Mouse (Mus musculus) kidney, postnatal 4 days (tissue): ENCODE results near the gene Mtmr4.

Source experiments
- DNase-seq, 2 experiments: peaks; one replicate each; pipeline ENCODE4 v3.0.0; 2021; ENCODE audit warnings: mixed read lengths in 2 of 2

Gene Mtmr4

DNA sequence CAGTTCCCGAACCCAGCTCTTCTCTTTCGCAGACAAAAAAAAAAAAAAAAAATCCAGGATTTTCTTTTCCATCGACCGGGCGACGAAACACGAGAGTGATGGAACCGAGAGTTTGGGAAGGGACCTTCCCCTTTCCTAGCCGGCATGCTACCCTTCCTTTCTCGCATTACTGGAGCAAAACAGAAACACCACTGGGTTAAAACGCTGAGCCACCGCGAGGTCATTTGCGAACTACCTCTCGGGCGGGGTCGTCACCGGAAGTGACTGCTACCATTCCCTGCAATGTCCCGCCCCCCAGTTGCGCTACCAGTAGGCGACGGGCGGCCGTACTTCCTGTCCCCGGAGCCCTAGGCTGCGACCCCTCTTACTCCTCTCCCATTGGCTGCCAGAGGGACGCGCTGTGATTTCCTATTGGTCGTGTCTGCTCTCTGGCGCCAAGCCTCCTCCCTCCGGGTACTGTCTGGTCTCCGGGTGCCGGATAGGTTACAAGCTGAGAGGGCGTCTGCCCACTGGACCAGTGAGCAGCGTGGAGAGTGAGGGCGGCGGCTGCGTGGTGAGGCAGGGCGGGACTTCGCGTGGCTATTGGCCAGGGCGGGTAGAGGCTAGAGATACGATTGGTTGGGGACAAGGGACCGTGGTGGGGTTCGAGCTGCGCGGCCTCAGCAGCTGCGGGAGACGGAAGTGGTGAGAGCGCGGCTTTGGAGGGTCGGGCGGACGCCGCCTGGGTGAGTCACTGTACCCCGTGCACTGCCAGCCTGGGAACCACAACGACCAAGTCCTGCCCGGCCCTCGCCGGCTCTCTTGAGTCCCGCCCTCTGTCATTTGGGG, at the start of gene Mtmr4:
Gene Mtmr4 (plus strand): TSS at position 637 of the 828 bp plus-strand sequence.
- peak; percentile 98 to 99 for DNase-seq

GRCm38 (mm10) chr11:87542285-87542684, 49.7 kb upstream of the Mtmr4 start:
- peak; percentile 7 to 16 for DNase-seq

GRCm38 (mm10) chr11:87542906-87543305, 49.1 kb upstream of the Mtmr4 start:
- DNase-seq, result no peak

- DNase-seq, result no peak
Measured at GRCm38 (mm10) chr11:87553342-87553741, 38.6 kb upstream of the Mtmr4 start.

GRCm38 (mm10) chr11:87554386-87554785, 37.6 kb upstream of the Mtmr4 start:
- no peak for DNase-seq

DNA sequence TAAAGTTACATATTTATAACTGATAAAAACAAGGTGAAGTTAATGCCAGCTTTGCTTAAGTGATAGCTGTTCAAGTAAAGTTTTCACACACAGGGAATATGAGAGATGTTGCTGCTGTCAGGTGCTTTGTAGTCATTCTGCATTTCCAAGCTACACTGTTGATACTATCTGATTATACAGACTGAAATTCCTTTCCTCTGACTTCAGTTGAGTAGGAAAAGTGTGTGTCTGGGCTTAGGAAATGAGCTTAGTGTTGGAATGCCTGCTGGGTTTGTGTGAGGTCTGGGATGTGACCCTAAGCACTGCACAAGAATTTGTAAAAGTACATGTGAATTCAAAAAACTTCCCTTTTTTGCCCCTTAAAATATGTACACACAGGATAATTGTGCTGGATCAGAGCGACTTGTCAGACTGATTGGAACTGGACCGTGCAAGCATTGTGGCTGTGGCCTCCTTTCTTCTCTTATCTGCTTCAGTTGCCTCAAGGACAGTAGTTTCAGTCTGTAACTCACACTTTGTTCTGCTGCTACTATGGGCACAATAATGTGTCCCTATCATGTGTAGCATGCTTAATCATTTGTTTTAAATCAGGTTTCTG, 36.8 kb upstream of the Mtmr4 start:
- DNase-seq, result no peak

GRCm38 (mm10) chr11:87561208-87561607, 30.8 kb upstream of the Mtmr4 start:
- DNase-seq, result no peak

DNA sequence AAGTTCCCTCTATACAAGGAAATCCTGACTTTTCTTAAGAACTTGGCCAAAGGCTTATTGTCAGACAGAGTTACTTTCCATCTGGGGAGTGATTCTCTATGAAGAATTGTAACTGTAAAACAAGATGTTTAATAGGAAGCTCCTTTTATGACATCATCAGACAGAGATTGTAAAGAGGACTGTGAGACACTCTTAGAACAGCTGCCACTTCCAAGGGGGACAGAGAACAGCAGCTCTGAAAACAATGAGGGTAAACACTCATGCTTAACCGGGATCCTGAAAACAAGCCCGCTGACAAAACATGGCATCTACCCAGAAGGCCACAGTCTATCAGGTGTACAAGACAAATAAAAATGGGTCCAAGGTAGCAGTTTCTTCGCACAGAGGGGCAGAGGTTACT, 25.5 kb upstream of the Mtmr4 start, which contains the start of gene Gm11492:
Gene Gm11492 (plus strand): TSS at position 153 of the 400 bp plus-strand sequence.
- DNase-seq, result no peak

DNA sequence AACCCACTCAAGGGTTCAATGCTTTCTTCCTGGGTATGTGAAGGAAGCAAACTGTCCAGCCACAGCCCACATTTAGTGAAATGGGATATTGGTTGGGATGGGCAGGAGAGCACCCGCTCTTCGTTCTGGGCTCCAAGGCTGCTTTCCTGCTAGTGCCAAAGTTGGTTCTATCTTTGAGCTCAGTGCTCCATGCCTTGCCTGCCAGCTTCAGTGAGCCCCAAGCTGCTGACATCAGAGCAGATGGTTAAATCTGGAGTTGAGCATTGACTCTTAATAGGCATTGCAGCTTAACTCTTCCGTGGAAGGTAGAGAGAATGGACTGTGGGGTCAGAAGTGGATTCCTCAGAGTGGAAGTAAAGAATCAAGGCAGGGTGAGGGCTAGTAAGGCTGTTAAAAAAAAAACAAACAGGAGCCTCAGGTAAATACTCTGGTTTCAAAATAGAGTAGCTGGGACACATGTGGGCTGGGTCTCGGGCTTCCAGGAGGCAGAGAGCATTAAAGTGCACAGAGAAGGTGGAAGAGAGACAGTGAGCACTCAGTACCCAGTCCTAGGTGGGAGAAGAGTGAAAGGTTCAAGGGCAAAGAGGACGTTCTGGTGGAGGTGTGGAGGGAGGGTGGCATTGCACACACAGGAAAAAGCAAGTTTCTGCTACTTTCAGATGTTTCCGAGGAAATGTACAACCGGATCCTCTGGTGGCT, 23.6 kb upstream of the Mtmr4 start, which contains the start of gene Sept4:
Gene Sept4 (plus strand): TSS at position 649 of the 699 bp plus-strand sequence.
- DNase-seq, result no peak

DNA sequence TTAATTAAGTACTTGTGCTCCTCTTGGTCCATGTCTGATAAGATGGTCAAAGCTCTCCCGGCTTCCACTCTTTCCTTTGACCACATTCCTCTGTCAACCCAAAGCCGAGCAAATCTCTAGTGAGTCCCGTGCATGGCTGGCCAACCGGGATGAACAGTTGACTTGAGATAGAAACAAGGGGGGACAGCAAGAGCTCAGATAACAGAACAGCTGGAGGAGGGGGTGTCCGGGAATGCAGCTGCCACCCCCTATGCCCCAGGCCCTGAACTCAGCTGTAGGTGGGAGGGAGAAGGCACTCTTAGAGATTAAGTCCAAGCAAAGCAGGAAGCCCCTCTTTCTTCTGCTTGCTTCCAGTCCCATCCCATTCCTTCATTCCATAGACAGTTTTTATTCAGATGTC, 21.2 kb upstream of the Mtmr4 start:
- DNase-seq, result peak in 1 of 2 experiments; percentile 16

DNA sequence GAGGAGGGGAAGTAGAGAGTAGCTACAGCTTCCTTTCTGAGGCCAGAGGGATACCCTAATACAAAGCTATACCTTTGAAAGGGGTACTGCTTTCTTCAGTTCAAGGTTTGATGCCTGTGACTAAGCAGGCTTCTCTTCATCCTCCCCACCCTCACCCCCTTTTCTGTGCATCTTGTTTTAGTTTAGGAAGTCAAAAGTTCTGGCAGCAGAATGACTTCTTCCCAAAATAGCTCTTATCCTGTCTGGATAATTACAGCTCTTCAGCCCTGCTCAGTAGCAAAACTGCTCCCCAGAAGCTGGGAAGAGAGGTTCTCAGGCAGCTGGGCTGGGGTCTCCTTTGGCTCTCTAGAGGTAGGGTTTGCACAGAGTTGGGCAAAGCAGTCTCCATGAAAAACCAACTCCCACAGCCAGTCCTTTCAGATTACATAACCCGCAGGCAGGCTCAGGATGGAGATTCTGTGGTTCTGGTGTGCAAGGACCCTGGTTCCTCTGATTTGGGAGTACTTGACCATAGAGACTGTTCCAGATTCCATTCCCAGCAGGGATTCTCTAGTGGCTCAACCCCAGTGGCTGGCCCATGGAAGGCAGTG, 20.5 kb upstream of the Mtmr4 start:
- DNase-seq, result no peak

DNA sequence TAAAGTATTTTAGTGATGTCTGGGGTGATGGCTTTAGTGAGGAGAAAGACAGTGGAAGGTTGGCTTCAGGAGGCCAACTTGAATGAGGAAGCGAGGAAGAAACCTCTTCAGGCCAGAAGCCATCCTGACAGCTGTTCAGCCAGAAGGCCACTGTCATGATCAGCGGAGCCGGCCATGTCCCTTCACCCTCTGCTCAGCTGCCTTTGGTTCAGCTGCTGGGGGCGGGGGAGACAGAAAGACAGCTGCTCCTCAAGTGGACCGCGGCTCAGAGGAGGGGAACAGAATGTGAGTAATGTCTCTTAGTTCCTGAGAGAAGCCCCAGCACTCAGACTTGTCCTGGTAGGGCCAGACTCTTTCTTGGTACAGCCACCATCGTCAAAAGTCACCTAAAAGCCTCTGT, 18.2 kb upstream of the Mtmr4 start:
- DNase-seq, result peak in 1 of 2 experiments; percentile 45

DNA sequence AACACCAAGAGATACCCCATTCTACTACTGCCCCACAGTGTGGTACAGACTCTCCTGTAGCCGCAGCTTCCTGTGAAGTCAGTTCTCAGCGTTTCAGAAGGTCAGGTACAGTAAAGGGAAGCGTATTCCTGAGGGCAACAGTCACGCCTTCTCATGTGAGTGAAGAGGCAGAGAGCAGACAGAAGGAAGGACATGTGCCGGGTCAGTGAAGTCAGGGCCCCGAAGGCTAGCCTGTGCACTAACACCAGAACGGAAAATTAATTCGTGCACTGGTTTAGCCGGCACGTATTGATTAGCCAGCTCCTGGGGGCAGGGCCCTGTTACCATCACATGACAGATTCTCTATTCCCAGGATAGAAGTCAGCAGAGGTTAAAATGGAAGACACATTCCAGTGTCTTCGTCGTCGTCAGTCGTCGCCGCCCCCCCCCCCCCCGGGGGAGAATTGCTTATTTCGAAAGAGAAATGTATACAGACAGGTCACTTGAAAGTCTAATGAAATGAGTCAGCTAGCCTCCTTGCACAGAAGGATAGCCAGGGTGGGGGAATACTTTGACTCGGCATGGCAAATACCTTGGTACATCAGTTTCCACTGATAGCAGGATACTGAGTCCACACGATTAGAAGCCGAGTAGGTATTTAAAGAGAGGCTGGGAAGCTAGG, 17.3 kb upstream of the Mtmr4 start:
- no peak for DNase-seq

GRCm38 (mm10) chr11:87577601-87578248, 14.2 kb upstream of the Mtmr4 start:
- DNase-seq, result peak; percentile 58 to 73

GRCm38 (mm10) chr11:87578249-87578962, 13.6 kb upstream of the Mtmr4 start:
- peak; percentile 83 to 89 for DNase-seq

DNA sequence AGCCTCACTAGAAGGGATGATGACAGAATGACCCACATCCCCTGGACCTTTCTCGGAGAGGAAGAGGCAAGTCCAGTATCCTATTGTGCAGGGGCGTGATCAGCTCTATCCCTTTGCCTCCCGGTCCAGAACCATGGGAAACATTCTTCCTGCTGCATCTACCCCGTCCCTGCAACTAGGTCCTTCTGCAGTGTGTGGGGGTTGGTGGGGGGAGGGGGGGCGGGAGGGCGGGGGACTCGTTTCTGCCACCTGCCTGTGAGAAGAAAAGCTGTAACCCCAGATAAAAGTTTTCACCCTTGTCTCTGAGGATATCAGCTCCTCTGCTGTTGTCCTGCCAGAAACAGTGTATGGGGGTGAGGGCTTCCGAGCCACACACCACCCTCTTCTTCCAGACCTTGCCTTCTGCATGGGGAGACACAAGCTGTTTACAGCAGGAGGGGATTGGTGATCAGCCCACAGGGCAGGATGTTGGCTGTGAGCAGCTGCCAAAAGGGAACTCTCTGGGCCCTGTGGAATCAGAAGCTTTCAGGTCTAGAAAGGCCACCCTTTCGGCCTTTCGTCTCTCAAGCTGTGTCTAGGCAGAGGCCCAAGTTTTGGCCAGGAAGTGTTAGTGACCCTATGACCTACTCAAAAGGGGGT, 12.9 kb upstream of the Mtmr4 start:
- peak; percentile 37 to 45 for DNase-seq

DNA sequence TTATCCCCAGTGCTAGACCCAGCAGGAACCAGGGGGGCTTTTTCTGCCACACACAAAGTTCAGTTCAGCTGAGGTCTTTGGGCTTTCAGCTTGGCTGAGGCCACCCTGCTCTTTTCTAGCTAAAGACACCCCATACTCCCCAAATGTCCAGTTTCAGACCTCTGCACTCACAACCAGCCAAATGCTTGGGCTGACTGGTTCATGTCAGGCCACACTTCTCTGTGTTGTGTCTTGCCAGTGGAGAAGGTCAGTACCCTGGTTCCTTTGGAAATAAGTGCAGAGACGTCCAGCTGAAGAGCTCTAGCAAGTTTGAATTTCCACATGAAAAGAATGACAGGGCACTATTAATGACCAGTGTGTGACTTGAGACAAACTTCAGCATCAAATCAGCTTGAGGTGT, 12.2 kb upstream of the Mtmr4 start:
- DNase-seq, result no peak

- DNase-seq, result peak in 1 of 2 experiments; percentile 11
Measured at GRCm38 (mm10) chr11:87580543-87581085, 11.3 kb upstream of the Mtmr4 start.

DNA sequence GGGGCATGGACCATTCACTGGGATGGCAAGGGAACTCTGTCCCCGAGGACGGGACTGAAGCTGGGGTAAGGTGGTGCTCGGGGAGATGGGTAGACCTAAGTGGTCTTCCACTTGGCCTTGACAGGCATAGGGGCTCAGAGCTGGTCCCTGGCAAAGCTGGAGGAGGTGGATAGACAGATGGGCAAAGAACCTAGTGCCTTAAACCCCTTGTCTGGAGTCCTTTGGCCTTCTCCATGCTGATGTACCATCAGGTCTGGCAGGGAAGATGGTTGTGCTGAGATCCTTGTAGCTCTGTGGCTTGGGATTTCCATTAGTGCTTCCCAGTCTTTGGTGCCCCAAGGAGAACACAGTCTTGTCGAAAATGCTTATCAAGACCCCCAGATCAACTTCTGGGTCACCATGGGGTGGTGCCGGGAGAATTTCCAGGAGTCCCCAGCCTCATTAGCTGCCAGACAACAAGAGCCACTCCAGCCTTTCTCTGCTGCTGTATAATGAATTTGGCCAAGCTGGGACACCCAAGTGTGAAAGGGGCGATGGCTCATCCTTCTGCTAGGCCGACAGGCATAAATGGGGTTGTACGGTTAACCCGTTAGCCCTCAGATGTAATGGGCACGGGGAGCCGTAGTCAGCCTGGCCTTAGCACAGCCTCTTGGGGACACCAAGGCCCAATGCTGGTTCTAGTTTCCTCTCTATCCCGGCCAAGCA, 10.6 kb upstream of the Mtmr4 start:
- DNase-seq, result no peak
